Mouse (Mus musculus): Measurements from ENCODE around the gene Pde7b. TPM values are rescaled to one million over a fixed set of nuclear protein-coding genes. Genes with fewer than 3 reads are reported as not detected.

The Pde7b gene
- polyA plus RNA-seq, 1 experiment from 2014 or later = 1.5 TPM

DNA sequence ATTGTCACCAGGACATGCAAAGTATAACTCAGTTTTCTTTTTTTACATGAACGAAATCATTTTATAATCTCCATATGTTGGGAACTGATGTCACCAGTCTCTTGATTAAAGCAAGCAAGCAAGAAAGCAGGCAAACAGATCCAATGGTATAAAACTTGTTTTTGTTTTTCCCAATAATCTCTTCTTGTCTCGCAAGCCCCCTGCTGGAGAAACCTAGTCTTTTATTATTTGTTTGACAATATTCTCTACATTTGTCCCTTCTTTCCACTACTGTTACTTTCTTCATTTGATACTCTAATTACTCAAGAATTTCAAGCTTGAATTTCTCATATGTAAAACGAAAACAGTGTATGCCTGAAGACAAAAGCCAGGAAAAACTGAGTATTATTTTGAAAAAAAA is 220.1 kb downstream of the Pde7b start:
- no peaks in the 10 kb centered on the region for H3K36me3 ChIP-seq (ENCODE audit: control insufficient read depth, insufficient read depth)
- no peaks in the 10 kb centered on the region for H3K27me3 ChIP-seq (replicated peaks; ENCODE audit: control insufficient read depth, insufficient read depth, low read length)
- WGBS = 91% methylated on average over 3 of the region's 3 CpGs
- no peak overlapping the region for H3K27ac ChIP-seq (ENCODE audit: low read depth, low read length)
- ATAC-seq = no peak
- H3K9me3 ChIP-seq (ENCODE audit: control insufficient read depth) = no peaks in the 10 kb centered on the region
- no peak overlapping the region for H3K4me3 ChIP-seq (ENCODE audit: low read depth, low read length)
- no peaks in the 10 kb centered on the region for H3K4me1 ChIP-seq (replicated peaks; ENCODE audit: control insufficient read depth, insufficient read depth, low read length)
- peak; percentile 37 for TF ChIP-seq CTCF (IDR thresholded peaks at IDR 0.05; ENCODE audit: low read depth)
- H3K4me2 ChIP-seq (replicated peaks; ENCODE audit: low read depth) = no peak overlapping the region
- H3K9ac ChIP-seq (ENCODE audit: low read depth, low read length) = no peak overlapping the region

DNA sequence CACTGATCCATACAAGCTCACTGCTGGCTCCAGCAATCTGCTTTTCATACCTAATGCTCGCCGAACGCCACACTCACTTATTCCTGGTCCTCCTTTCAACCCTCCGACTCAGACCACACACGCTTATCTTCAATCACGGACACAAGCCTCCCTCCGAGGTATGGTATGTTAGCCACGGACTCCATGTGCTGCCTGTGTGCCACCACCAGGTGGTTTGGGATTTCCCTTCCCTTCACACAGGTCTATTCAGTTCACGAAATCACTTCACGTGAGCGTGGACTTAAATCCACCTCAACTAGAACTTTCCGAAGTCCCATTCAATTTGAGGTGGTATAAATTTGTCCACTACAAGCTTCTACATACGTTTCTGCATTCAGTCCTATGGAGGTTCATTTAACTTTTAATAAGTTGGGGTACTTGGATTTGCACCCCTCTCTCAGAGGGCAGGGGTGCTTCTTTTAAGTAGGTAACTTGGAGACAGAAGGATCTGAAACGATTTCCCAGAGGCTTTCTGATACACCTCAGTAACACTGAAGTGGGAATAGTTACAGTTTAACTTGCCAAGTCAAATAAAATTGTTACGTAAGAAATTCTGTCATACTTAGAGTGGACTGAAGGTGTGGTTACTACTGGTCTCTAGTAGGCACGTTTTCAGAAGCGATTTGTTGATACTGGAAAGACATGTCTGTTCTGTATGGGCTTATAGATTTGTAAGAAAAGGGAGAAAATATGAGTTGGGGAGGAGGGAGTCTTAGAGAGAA is 221.4 kb downstream of the Pde7b start:
- no peak overlapping the region for H3K4me3 ChIP-seq (ENCODE audit: low read depth, low read length)
- TF ChIP-seq CTCF (IDR thresholded peaks at IDR 0.05; ENCODE audit: low read depth) = 0 out of 2 replicates have a peak, but pooled peaks have one; percentile 17
- no peaks in the 10 kb centered on the region for H3K4me1 ChIP-seq (replicated peaks; ENCODE audit: control insufficient read depth, insufficient read depth, low read length)
- H3K27me3 ChIP-seq (replicated peaks; ENCODE audit: control insufficient read depth, insufficient read depth, low read length) = no peaks in the 10 kb centered on the region
- H3K27ac ChIP-seq (ENCODE audit: low read depth, low read length) = no peak overlapping the region
- H3K4me2 ChIP-seq (replicated peaks; ENCODE audit: low read depth) = peak overlapping the region; percentile 37
- no peak overlapping the region for H3K9ac ChIP-seq (ENCODE audit: low read depth, low read length)
- no peaks in the 10 kb centered on the region for H3K36me3 ChIP-seq (ENCODE audit: control insufficient read depth, insufficient read depth)
- peak; percentile 59; the same call in 1 of the 2 replicates for ATAC-seq
- H3K9me3 ChIP-seq (ENCODE audit: control insufficient read depth) = no peaks in the 10 kb centered on the region
- WGBS = 70% methylated on average over 17 of the region's 17 CpGs

DNA sequence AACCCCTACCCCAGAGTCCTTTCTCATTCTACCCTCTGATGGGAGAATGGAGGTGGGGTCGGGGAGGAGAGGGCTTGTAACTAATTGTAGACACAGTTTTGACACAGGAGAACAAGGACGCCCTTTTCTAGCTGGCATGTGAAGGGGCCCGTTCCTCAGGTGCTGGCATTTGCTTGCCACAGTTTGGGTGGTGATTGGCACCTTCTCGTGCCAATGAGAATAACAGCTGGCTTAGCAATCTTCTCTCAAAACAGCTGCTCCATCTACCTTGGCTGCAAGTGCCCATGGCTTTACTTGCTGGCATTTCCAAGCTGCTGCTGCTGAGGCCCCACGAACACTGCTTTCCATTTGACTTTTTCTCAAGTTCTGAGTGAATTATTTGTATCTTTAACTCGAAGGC is 223.7 kb downstream of the Pde7b start:
- no peak overlapping the region for H3K4me3 ChIP-seq (ENCODE audit: low read depth, low read length)
- H3K9me3 ChIP-seq (ENCODE audit: control insufficient read depth) = no peaks in the 10 kb centered on the region
- H3K36me3 ChIP-seq (ENCODE audit: control insufficient read depth, insufficient read depth) = no peaks in the 10 kb centered on the region
- no peak overlapping the region for H3K27ac ChIP-seq (ENCODE audit: low read depth, low read length)
- no peak for TF ChIP-seq CTCF (IDR thresholded peaks at IDR 0.05; ENCODE audit: low read depth)
- ATAC-seq = no peak
- no peaks in the 10 kb centered on the region for H3K4me1 ChIP-seq (replicated peaks; ENCODE audit: control insufficient read depth, insufficient read depth, low read length)
- no peak overlapping the region for H3K9ac ChIP-seq (ENCODE audit: low read depth, low read length)
- 81% methylated on average over 6 of the region's 6 CpGs for WGBS
- H3K4me2 ChIP-seq (replicated peaks; ENCODE audit: low read depth) = no peak overlapping the region
- no peaks in the 10 kb centered on the region for H3K27me3 ChIP-seq (replicated peaks; ENCODE audit: control insufficient read depth, insufficient read depth, low read length)

DNA sequence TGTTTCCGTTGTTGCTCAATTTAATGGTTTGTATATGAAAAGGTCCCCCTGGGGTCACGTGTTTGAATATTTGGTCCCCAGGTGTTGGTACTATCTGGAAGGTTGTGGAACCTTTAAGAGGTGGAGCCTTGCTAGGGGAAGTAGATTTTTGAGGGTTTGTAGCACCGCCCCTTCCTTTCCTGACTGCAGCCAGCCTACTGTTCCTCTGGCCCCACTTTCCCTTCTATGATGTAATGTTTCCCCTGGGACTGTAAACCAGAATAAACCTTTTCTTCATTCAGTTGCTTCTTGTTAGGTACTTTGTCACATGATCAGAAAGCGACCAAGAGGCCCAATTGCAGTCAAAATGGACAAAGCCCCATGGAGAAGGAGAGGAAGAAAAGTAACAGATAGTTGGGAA is 229.8 kb downstream of the Pde7b start:
- H3K27me3 ChIP-seq (replicated peaks; ENCODE audit: control insufficient read depth, insufficient read depth, low read length) = no peaks in the 10 kb centered on the region
- H3K36me3 ChIP-seq (ENCODE audit: control insufficient read depth, insufficient read depth) = no peaks in the 10 kb centered on the region
- H3K4me2 ChIP-seq (replicated peaks; ENCODE audit: low read depth) = no peak overlapping the region
- 89% methylated on average over 4 of the region's 4 CpGs for WGBS
- no peak for ATAC-seq
- H3K27ac ChIP-seq (ENCODE audit: low read depth, low read length) = no peak overlapping the region
- H3K4me3 ChIP-seq (ENCODE audit: low read depth, low read length) = no peak overlapping the region
- no peak overlapping the region for H3K9ac ChIP-seq (ENCODE audit: low read depth, low read length)
- TF ChIP-seq CTCF (IDR thresholded peaks at IDR 0.05; ENCODE audit: low read depth) = no peak
- H3K9me3 ChIP-seq (ENCODE audit: control insufficient read depth) = no peaks in the 10 kb centered on the region
- no peaks in the 10 kb centered on the region; the same call in 1 of the 2 replicates for H3K4me1 ChIP-seq (replicated peaks; ENCODE audit: control insufficient read depth, insufficient read depth, low read length)

DNA sequence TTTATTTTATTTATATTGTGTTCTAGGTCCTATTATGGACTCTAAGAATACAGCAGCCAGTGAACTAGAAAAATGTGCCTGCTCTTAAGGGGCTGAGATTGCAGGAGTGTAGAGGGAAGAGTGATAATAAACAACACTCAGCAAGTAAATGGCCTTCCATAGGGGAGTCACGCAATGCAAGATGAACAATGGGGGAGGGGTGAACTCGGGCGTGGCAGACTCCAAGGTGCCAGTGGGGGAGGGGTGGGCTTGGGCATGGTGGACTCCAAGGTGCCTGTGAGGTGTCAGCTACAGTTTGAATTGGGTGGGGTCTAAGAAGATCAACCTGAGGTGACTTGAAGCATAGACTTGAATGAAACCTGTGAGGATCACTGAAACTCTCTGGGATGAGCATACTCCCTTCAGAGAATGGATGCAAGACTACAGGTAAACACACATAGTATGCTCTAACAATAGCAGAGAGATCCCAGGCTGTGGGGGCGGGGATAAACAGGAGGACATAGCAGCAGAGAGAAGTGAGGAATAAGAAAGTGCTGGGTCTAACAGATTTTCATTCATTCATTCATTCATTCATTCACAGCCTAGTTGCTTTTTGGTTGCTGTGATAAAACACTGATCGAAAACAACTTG is 230.9 kb downstream of the Pde7b start:
- TF ChIP-seq CTCF (IDR thresholded peaks at IDR 0.05; ENCODE audit: low read depth) = no peak
- no peaks in the 10 kb centered on the region for H3K9me3 ChIP-seq (ENCODE audit: control insufficient read depth)
- H3K4me1 ChIP-seq (replicated peaks; ENCODE audit: control insufficient read depth, insufficient read depth, low read length) = no peaks in the 10 kb centered on the region; the same call in 1 of the 2 replicates
- no peak overlapping the region for H3K27ac ChIP-seq (ENCODE audit: low read depth, low read length)
- H3K9ac ChIP-seq (ENCODE audit: low read depth, low read length) = no peak overlapping the region
- no peaks in the 10 kb centered on the region for H3K36me3 ChIP-seq (ENCODE audit: control insufficient read depth, insufficient read depth)
- H3K27me3 ChIP-seq (replicated peaks; ENCODE audit: control insufficient read depth, insufficient read depth, low read length) = no peaks in the 10 kb centered on the region
- H3K4me3 ChIP-seq (ENCODE audit: low read depth, low read length) = no peak overlapping the region
- no peak for ATAC-seq
- 76% methylated on average over 5 of the region's 5 CpGs for WGBS
- H3K4me2 ChIP-seq (replicated peaks; ENCODE audit: low read depth) = no peak overlapping the region

DNA sequence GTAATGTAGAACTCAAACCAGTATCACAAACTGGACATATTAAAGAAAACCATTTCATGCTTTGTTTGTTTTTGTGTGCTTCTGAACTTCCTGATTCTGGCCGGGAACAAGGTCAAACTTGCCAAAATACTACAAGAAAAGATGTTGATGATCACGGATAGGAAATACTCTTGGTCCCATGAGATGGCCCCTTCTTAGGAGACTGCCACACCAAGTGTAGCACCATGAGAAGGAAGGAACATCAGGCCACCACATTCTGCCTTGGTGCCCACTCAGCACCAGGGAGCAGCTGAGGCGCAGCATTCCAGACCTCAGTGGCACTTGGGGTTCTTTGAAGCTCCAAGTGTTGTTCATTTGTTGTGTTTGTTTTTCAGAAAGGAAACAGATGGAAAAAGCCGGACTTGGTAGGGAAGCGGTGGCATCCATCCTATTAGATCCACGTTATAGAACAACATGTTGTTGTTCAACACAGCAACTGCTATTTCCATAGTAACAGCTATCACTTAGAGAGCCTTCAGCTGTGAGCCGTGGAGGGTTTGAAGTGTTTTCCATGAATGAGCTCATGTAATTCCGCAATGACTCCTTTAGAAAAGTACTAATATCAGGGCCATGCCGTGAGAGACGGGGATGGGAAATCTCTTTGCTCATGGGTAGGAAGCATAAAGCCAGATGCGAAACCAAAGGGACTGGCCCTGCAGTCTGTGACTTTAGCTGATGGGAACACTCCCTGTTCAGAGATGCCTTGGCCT is 232.5 kb downstream of the Pde7b start:
- no peaks in the 10 kb centered on the region for H3K9me3 ChIP-seq (ENCODE audit: control insufficient read depth)
- WGBS = 70% methylated on average over 11 of the region's 11 CpGs
- TF ChIP-seq CTCF (IDR thresholded peaks at IDR 0.05; ENCODE audit: low read depth) = no peak
- no peak overlapping the region for H3K4me2 ChIP-seq (replicated peaks; ENCODE audit: low read depth)
- no peaks in the 10 kb centered on the region; the same call in 1 of the 2 replicates for H3K4me1 ChIP-seq (replicated peaks; ENCODE audit: control insufficient read depth, insufficient read depth, low read length)
- no peak overlapping the region for H3K4me3 ChIP-seq (ENCODE audit: low read depth, low read length)
- no peak overlapping the region; the same call in 1 of the 2 replicates for H3K27ac ChIP-seq (ENCODE audit: low read depth, low read length)
- ATAC-seq = no peak
- H3K27me3 ChIP-seq (replicated peaks; ENCODE audit: control insufficient read depth, insufficient read depth, low read length) = no peaks in the 10 kb centered on the region
- no peak overlapping the region for H3K9ac ChIP-seq (ENCODE audit: low read depth, low read length)
- H3K36me3 ChIP-seq (ENCODE audit: control insufficient read depth, insufficient read depth) = no peaks in the 10 kb centered on the region

Measured in intestine, postnatal 0 days (tissue).